Mouse (Mus musculus) liver, embryonic 14.5 days (tissue): ENCODE measurements around the gene Rtn2. TPM values are rescaled to one million over a fixed set of nuclear protein-coding genes. Genes with fewer than 3 reads are reported as not detected.
A peak's percentile ranks its signal among the peaks of the same experiment; 100 is the strongest.

ENCODE experiments used
- ATAC-seq: fragments of 200-750 bp; cut with Nextera tagmentation; 2 replicates; pipeline ENCODE4 v1.8.0; 2017; ENCODE audit warnings: moderate number of reproducible peaks, mild to moderate bottlenecking, moderate library complexity; ENCODE audit not compliant: insufficient read depth
- DNase-seq, 3 experiments: peaks; one replicate each; pipeline ENCODE4 v3.0.0-alpha.2; 2012 to 2013; ENCODE audit warnings: low read depth in 3 of 3, low spot score in 3 of 3
- H3K27ac ChIP-seq: fragments of 300-500 bp; sonication (generic); 2 replicates; pipeline ENCODE4 v1.5.1; 2014; ENCODE audit warnings: moderate library complexity, mild to moderate bottlenecking, control low read depth, inconsistent platforms
- H3K27me3 ChIP-seq: fragments of 300-500 bp; sonication (generic); 2 replicates; pipeline ENCODE4 v1.6.1; 2014; ENCODE audit warnings: mild to moderate bottlenecking, low read length, moderate library complexity; ENCODE audit not compliant: control insufficient read depth, insufficient read depth
- H3K36me3 ChIP-seq: fragments of 300-500 bp; sonication (generic); replicated peaks from 2 replicates; pipeline ENCODE4 v1.6.1; 2014; ENCODE audit warnings: low read depth; ENCODE audit not compliant: control insufficient read depth, insufficient read depth
- H3K4me1 ChIP-seq, 2 experiments: fragments of 200-500 bp in 1 of 2; fragments of 300-500 bp in 1 of 2; sonication (generic) in 1 of 2; replicated peaks; 2 replicates each; pipeline ENCODE4 v1.6.1; 2012 to 2014; ENCODE audit warnings: antibody characterized with exemption in 1 of 2, inconsistent platforms in 1 of 2, low read length in 1 of 2; ENCODE audit not compliant: control insufficient read depth in 2 of 2, insufficient read depth in 2 of 2
- H3K4me2 ChIP-seq: fragments of 300-500 bp; sonication (generic); 2 replicates; pipeline ENCODE4 v1.6.1; 2014; ENCODE audit warnings: low read depth, mild to moderate bottlenecking, control low read depth, moderate library complexity
- H3K4me3 ChIP-seq, 2 experiments: fragments of 200-500 bp in 1 of 2; fragments of 300-500 bp in 1 of 2; sonication (generic) in 1 of 2; 2 replicates each; pipeline ENCODE4 v1.5.1; 2012 to 2014; ENCODE audit warnings: low read depth in 2 of 2, low read length in 2 of 2, mild to moderate bottlenecking in 2 of 2, control low read depth in 1 of 2, inconsistent platforms in 1 of 2, moderate library complexity in 1 of 2; ENCODE audit not compliant: insufficient read depth in 1 of 2
- H3K9ac ChIP-seq: fragments of 300-500 bp; sonication (generic); replicated peaks from 2 replicates; pipeline ENCODE4 v1.6.1; 2014; ENCODE audit warnings: mild to moderate bottlenecking, control low read depth, moderate library complexity
- H3K9me3 ChIP-seq: fragments of 300-500 bp; sonication (generic); 2 replicates; pipeline ENCODE4 v1.6.1; 2016; ENCODE audit warnings: low read length, mixed read lengths; ENCODE audit not compliant: control insufficient read depth
- CTCF ChIP-seq: IDR thresholded peaks from 2 replicates; pipeline ENCODE4 v1.5.1; 2016; ENCODE audit warnings: antibody characterized with exemption, low read depth, control low read depth
- EP300 ChIP-seq: IDR thresholded peaks from 2 replicates; pipeline ENCODE4 v1.6.1; 2016; ENCODE audit warnings: antibody characterized with exemption, low read depth
- WGBS: fragments of 180-500 bp; shearing (Covaris S2); extraction: QIAGEN DNeasy Blood & Tissue Kit; methylation state at CpG from one replicate; pipeline ENCODE4 v1.1.7; 2014; ENCODE audit not compliant: insufficient replicate concordance; 5-methylcytosine and 5-hydroxymethylcytosine counted together
- polyA plus RNA-seq, 2 experiments: library from polyadenylated mRNA; depleted of rRNA in 1 of 2; stranded (reverse) in 1 of 2; unstranded in 1 of 2; fragments of >200 nt; fragmentation: Nextera tagmentation in 1 of 2; extraction: Ambion mirVana in 1 of 2; gene quantifications; 2 replicates each; pipeline versions ENCODE4 v1.2.1 to v1.2.3; 2012 to 2014

The Rtn2 gene
- polyA plus RNA-seq, 2 experiments = 2.6 to 2.9 TPM

DNA sequence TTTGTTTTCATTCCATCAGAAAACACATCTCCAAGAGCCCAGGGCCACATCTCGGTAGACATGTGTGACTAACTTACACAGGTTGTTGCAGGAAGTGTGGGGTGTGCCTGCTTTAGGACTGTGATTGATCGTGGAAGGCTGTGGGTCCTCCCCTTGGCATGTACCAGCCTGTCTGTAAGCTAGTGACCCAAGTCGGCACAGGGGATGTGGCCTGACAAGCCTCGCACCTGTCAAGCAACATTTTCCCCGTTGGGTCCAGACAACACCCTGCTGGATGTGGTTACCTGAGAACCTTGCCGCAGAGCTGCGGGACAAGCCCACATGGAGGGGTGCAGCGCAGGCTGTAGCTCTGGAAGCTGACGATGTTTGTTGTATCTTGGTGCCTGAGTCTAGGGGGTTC lies 40.1 kb downstream of the Rtn2 start:
- no peak for DNase-seq
- no peak for TF ChIP-seq CTCF
- no peak for TF ChIP-seq EP300
- Histone ChIP-seq H3K9ac (no peak overlapping the region), H3K4me1 (peaks cover 9 to 17% of the 10 kb centered on the region in 2 experiments), H3K4me3 (no peak overlapping the region), H3K27me3 (peaks cover 16% of the 10 kb centered on the region), H3K36me3 (no peaks in the 10 kb centered on the region), H3K27ac (no peak overlapping the region), H3K9me3 (no peaks in the 10 kb centered on the region), H3K4me2 (no peak overlapping the region)
- 38% methylated on average over 9 of the region's 9 CpGs for WGBS
- ATAC-seq = no peak

DNA sequence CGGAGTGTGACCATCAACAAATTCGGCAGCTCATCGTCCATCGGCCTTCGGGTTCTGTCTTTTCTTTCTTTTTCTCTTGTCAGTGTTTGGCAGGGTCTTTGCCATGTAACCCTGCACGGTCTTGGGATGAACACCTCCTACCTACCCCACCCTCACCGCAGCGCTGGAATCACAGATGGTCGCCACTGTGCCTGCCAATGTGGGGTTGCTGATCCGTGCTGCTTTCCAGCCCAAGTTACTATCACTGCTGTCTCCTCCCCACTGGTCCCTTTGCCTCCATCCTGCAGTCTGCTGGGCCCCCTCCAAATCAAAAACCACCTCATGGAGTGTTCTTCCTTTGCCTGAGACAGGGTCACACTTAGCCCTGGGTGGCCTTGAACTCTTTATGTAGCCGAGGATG lies 41.8 kb downstream of the Rtn2 start:
- TF ChIP-seq CTCF = no peak
- no peak for TF ChIP-seq EP300
- no peak overlapping the region for H3K9ac ChIP-seq
- 74% methylated on average over 11 of the region's 11 CpGs for WGBS
- no peak for ATAC-seq
- no peak for DNase-seq
- H3K4me2 ChIP-seq = no peak overlapping the region
- no peak overlapping the region for H3K27ac ChIP-seq
- no peaks in the 10 kb centered on the region for H3K36me3 ChIP-seq
- no peaks in the 10 kb centered on the region for H3K9me3 ChIP-seq
- H3K4me3 ChIP-seq = no peak overlapping the region
- H3K4me1 ChIP-seq = peaks cover 13 to 20% of the 10 kb centered on the region in 2 experiments
- peaks cover 10% of the 10 kb centered on the region for H3K27me3 ChIP-seq

DNA sequence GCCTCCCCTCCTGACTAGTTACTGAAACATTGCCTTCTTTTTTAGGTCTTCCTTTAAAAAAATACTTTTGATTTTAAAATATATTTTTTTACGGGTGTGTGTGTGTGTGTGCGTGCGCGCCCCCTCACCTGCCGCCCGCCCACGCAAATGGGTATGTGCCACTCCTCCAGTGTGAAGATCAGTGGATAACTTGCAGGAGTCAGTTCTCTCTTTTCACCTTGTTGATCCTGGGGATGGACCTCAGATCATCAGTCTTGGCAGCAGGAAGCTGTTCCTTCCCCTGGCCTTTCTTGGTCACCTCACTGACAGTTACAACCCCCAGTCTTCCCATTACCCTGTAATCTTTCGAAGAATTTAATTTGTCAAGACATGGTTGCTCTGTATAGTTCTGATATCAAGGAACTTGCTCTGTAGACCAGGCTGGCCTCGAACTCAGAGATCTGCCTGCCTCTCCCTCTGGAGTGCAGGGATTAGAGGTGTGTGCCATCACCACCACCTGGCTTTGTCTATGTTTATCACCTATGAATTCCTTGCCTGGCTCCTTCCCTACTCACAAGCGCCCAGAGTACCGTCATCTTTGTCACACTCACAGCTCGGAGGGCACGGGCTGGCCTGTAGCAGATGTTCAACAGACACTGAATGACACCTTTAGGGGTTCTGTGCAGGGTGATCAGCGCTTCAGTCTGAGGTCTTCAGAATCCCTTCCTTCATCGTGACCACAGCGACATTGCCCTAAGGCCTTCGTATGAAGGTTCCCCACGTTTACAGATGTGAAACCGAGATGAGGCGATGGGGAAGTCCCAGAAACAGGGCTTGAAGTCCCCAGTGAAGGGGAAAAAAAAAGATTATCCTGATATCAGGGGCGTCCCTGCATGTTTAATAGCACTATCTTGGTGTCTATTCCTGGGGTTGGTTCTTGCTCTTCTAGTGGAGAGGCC lies 43.1 kb downstream of the Rtn2 start:
- Histone ChIP-seq H3K4me1 (peaks cover 13 to 17% of the 10 kb centered on the region in 2 experiments), H3K27me3 (peaks cover 10% of the 10 kb centered on the region), H3K9ac (no peak overlapping the region), H3K36me3 (no peaks in the 10 kb centered on the region), H3K9me3 (no peaks in the 10 kb centered on the region), H3K27ac (no peak overlapping the region), H3K4me2 (peak overlapping the region; percentile 75), H3K4me3 (no peak overlapping the region)
- no peak for TF ChIP-seq CTCF
- TF ChIP-seq EP300 = no peak
- 46% methylated on average over 21 of the region's 21 CpGs for WGBS
- DNase-seq (peak in 1 of 3 experiments; percentile 69), ATAC-seq (no peak)

DNA sequence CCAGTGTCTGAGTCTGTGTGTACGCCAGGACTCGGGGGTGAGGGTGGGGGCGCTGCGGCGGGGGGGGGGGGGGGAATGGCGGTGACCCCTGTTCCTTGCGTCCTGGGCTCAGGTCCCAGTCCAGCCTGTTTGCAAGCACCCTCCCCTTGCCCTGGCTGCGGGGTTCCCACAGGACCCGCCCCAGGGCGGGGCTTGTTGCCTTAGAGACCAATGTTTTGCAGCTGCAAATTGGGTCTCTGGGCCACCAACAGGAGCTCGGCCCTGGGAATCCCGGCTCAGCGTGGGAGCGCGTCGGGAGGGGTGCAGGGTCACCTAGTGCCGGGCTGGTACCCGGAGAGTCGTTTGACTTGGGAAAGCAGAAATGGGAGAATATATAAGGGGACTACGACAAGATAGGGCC lies 43.9 kb downstream of the Rtn2 start:
- WGBS = 2% methylated on average over 20 of the region's 20 CpGs
- peak overlapping the region in 1 of 2 experiments; percentile 42; a peak in 2 of 4 replicates for H3K4me3 ChIP-seq
- ATAC-seq = peak; percentile 53

DNA sequence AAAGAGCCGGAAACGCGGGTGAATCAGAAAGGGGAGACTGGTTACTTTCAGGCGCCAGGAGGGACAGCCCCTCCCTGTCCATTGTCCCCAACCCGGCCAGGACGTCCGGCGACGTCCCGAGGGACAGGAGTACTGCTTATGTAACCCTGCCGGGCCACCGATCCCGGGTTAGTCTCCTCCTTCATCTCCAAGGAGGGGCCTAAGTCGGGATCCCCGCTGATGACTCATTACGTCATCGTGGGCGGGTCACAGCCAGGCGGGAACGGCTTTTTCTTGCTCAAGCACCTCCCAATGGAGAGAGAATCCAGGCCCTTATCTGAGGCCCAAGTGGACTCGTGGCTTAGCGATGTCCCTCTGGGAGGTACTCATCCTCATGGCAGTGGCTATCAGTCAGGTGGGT lies 44.7 kb downstream of the Rtn2 start:
- no peaks in the 10 kb centered on the region for H3K36me3 ChIP-seq
- peak overlapping the region; percentile 43 for H3K9ac ChIP-seq
- H3K27ac ChIP-seq = no peak overlapping the region
- TF ChIP-seq CTCF = no peak
- no peak for TF ChIP-seq EP300
- DNase-seq (peak; percentile 73 to 93 (median 74)), ATAC-seq (peak; percentile 76)
- peaks cover 13 to 17% of the 10 kb centered on the region in 2 experiments for H3K4me1 ChIP-seq
- H3K4me3 ChIP-seq = peak overlapping the region; percentile 12 to 42
- H3K27me3 ChIP-seq = no peaks in the 10 kb centered on the region; the same call in 1 of the 2 replicates
- 1% methylated on average over 22 of the region's 22 CpGs for WGBS
- peak overlapping the region; percentile 75 for H3K4me2 ChIP-seq
- no peaks in the 10 kb centered on the region for H3K9me3 ChIP-seq

More for the DNA sequence above, 43.9 kb downstream of the Rtn2 start:
- no peaks in the 10 kb centered on the region for H3K9me3 ChIP-seq
- H3K4me1 ChIP-seq = peaks cover 13 to 17% of the 10 kb centered on the region in 2 experiments
- H3K27ac ChIP-seq = no peak overlapping the region
- peak; percentile 61 to 85 (median 65) for DNase-seq
- H3K27me3 ChIP-seq = peaks cover 3% of the 10 kb centered on the region; the same call in 1 of the 2 replicates
- H3K36me3 ChIP-seq = no peaks in the 10 kb centered on the region
- H3K9ac ChIP-seq = no peak overlapping the region
- peak overlapping the region; percentile 75 for H3K4me2 ChIP-seq
- no peak for TF ChIP-seq CTCF
- TF ChIP-seq EP300 = no peak
